Mouse (Mus musculus): ENCODE results near the gene Ogg1.
"Not testable (repeated sequence)": the region's sequence is repeated elsewhere in the genome, so short reads cannot be mapped to it uniquely, and the experiment has no call there.

Ogg1 gene

DNA sequence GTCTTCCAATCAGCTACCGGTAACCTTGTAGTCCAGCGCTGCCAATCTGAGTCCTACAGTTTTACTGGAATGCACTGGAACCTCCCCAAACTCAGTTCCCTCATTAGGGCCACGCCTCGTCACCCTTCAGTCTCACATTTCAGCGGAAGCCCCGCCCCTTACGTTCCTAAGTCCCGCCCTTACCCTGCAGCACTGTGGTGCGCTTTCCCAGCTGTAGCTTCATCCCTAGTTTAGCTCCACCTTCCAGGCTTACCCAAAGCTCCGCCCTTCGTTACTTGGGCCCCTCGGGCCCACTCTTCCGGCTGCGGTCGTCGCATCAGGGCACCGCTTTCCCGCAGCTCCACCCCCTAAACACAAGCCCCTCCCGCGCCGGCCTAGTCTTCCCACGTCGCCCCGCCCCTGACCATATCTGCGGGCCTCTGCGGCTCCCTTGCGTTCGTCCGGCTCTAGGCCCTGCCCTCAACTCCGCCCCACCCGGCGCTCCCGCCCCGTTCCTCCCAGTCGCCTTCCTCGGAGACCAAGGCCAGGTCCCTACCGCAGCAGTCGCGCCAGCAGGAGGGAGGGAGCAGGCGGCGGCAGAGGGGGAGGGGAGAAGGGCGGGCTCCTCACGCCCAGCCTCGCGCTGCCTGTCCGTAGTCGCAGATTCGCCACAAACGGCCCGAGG is 20.3 kb upstream of the Ogg1 start:
- peak; percentile 99 for DNase-seq (ENCODE audit: low read depth, low spot score)
- H3K36me3 ChIP-seq (ENCODE audit: control insufficient read depth, insufficient read depth, low read length, poor library complexity, severe bottlenecking) = peaks cover 2% of the 10 kb centered on the region
- no peaks in the 10 kb centered on the region for H3K27me3 ChIP-seq (ENCODE audit: control insufficient read depth, insufficient read depth, low read length, poor library complexity, severe bottlenecking)

DNA sequence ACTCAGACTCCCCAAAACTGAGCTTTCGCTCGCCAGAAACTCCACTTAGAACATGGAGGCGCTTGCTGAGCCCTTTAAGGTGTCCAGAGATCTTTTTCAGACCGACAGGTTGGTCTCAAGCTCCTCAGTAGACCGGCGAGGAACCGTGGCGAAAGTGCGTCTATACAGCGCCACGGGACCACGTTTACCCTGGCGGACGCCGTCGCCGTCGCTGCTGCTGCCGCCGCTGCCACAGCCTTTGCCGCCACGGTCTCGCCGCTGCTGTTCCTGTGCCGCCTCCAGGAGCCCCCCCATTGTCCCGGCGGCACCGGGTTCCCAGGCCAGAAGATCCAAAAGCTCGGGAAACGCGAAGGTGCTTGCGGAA is 19.8 kb upstream of the Ogg1 start, which contains the start of gene Brpf1:
TSS of gene Brpf1 (plus strand) at position 152 of the 364 bp plus-strand sequence.
- DNase-seq (ENCODE audit: low read depth, low spot score) = no peak
- Histone ChIP-seq H3K36me3 (ENCODE audit: control insufficient read depth, insufficient read depth, low read length, poor library complexity, severe bottlenecking) (peaks cover 2% of the 10 kb centered on the region), H3K27me3 (ENCODE audit: control insufficient read depth, insufficient read depth, low read length, poor library complexity, severe bottlenecking) (no peaks in the 10 kb centered on the region)

DNA sequence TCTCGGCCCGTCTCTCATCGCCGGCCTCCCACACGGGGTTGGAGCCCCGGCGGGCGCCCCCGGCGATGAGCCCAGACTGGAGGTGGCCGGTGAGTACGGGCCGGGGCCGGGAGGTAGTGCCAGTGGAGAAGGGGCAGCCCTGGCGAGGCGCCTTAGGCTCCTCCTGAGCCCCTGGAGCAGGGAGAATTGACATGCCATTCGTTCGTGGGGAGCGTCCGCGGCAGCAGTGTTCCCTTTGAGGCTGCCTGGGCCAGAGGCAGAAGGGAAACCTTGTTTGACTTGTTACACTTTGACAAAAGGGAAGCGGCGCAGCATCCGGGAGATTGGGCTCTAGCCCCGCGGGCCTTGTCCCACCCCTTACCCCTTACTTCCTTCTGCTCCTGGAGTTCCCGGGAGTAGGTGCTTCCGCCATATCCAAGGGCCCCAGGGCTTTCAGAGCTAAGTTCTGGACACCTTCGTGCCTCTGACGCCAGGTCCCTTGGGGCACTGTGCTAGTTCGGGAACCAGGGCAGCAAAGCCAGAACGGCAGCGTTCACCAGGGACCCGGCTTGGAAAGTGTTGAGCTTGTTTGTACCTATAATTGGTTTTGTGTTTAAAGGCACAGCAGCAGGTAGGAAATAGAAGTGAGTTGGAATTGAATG is 19.2 kb upstream of the Ogg1 start:
- Histone ChIP-seq H3K36me3 (ENCODE audit: control insufficient read depth, insufficient read depth, low read length, poor library complexity, severe bottlenecking) (peaks cover 5% of the 10 kb centered on the region), H3K27me3 (ENCODE audit: control insufficient read depth, insufficient read depth, low read length, poor library complexity, severe bottlenecking) (no peaks in the 10 kb centered on the region)
- DNase-seq (ENCODE audit: low read depth, low spot score) = peak; percentile 55

DNA sequence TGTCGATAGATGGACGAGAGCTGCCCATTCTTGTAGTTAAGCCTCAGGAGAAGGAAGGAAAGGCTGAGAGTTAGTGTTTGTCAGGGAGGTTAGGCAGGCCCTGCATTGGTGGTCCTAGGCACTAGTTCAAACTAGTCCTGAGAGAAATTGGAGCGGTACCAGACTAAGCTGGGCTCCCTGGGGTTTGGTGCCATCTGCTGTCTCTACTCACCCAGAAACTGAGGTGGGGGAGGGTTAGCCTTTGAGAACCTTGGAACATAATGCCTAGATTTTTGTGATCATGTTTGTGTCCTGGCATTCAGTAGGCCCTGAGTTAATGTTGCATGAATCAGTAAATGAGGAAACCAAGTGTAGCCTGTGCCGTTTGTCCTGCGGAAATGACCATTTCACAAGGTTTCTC is 18.6 kb upstream of the Ogg1 start:
- DNase-seq (ENCODE audit: low read depth, low spot score) = peak; percentile 69
- peaks cover 7% of the 10 kb centered on the region for H3K36me3 ChIP-seq (ENCODE audit: control insufficient read depth, insufficient read depth, low read length, poor library complexity, severe bottlenecking)

DNA sequence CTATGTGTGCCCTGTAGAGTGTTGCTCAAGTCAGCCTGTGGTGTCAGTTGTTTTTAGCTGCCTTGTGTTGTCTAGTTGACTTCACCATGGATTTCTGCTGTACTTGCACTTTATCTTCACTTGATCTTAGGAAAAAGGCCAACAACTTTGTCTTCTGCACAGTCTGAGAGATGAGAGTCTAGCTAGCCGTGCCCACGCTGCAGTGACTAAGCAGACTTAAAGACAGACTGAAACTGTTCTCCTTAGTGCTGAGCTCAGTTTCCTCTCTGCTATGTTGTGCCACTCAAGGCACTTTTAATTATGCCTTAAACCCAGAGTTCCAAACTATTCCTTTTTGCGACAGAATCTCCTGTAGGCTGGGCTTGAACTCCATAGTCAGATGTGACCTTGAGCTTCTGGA is 10.8 kb upstream of the Ogg1 start:
- H3K27me3 ChIP-seq (ENCODE audit: control insufficient read depth, insufficient read depth, low read length, poor library complexity, severe bottlenecking) = no peaks in the 10 kb centered on the region
- H3K36me3 ChIP-seq (ENCODE audit: control insufficient read depth, insufficient read depth, low read length, poor library complexity, severe bottlenecking) = peaks cover 20% of the 10 kb centered on the region
- DNase-seq (ENCODE audit: low read depth, low spot score) = no peak

More for the DNA sequence above, 18.6 kb upstream of the Ogg1 start:
- no peaks in the 10 kb centered on the region for H3K27me3 ChIP-seq (ENCODE audit: control insufficient read depth, insufficient read depth, low read length, poor library complexity, severe bottlenecking)

DNA sequence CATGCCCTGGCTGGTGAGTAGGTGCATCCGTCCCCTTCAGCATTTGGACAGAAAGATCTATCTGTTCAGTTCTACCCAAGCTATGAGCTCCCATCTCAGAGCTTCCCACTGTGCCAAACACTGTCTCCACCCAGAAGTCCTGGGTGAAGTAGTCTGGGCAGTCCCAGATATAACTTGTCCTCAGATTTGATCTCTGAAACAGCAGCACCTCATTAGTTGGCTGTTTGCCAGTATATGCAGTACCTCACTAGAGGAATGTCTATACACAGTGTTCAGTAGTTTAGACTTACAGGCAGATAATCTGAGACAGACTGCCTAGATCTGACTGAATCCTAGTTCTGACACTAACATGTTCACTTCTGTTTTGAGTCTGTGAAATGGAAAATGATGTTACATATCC is 2.6 kb downstream of the Ogg1 start:
- no peak for DNase-seq (ENCODE audit: low read depth, low spot score)
- Histone ChIP-seq H3K27me3 (ENCODE audit: control insufficient read depth, insufficient read depth, low read length, poor library complexity, severe bottlenecking) (no peaks in the 10 kb centered on the region), H3K36me3 (ENCODE audit: control insufficient read depth, insufficient read depth, low read length, poor library complexity, severe bottlenecking) (peaks cover 4% of the 10 kb centered on the region; the same call in 1 of the 2 replicates)

DNA sequence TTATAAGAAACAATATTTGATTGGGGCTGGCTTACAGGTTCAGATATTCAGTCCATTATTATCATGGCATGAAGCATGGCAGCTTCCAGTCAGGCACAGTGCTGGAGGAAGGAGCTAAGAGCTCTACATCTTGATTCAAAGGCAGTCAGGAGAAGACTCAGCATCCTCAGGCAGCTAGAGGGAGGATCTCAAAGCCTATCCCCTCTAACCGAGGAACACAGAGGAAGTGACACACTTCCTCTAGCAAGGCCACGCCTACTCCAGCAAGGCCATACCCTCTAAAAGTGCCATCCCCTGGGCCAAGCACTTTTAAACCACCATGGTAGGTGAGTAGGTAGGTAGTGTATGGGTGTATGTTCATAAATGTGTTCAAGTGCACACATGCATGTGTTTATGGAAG is 3.8 kb downstream of the Ogg1 start:
- peaks cover 4% of the 10 kb centered on the region; the same call in 1 of the 2 replicates for H3K36me3 ChIP-seq (ENCODE audit: control insufficient read depth, insufficient read depth, low read length, poor library complexity, severe bottlenecking)
- DNase-seq (ENCODE audit: low read depth, low spot score) = peak; percentile 78
- no peaks in the 10 kb centered on the region for H3K27me3 ChIP-seq (ENCODE audit: control insufficient read depth, insufficient read depth, low read length, poor library complexity, severe bottlenecking)

DNA sequence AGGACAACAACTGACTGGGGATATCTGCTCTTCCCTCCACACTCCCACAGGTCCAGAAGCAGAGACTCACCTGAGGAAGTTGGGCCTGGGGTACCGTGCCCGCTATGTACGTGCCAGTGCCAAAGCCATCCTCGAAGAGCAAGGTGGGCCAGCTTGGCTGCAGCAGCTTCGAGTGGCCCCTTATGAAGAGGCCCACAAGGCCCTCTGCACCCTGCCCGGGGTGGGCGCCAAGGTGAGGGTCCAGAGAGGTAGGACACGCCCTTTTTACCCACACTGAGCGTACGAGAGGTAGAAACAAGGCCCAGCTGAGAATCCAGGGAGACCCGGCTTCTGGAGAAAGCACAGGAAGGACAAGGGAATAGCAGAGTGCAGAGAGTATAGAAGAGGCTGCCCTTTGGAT is 4.9 kb downstream of the Ogg1 start:
- no peak for DNase-seq (ENCODE audit: low read depth, low spot score)
- Histone ChIP-seq H3K27me3 (ENCODE audit: control insufficient read depth, insufficient read depth, low read length, poor library complexity, severe bottlenecking) (no peaks in the 10 kb centered on the region), H3K36me3 (ENCODE audit: control insufficient read depth, insufficient read depth, low read length, poor library complexity, severe bottlenecking) (peaks cover 4% of the 10 kb centered on the region; the same call in 1 of the 2 replicates)

DNA sequence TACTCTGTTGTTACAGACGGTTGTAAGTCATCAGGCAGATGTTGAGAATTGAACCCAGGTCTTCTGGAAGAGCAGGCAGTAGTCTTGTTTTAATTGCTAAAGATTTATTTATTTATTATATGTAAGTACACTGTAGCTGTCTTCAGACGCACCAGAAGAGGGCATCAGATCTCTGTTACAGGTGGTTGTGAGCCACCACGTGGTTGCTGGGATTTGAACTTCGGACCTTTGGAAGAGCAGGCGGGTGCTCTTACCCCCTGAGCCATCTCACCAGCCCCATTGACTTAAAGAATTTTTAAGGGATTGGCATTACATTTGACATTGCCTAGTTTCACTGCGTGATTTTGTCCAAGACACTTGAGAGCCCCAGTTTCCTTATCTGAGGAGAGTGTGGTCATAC is 6.0 kb downstream of the Ogg1 start:
- not testable (repeated sequence) for H3K36me3 ChIP-seq (ENCODE audit: control insufficient read depth, insufficient read depth, low read length, poor library complexity, severe bottlenecking); DNase-seq (ENCODE audit: low read depth, low spot score); H3K27me3 ChIP-seq (ENCODE audit: control insufficient read depth, insufficient read depth, low read length, poor library complexity, severe bottlenecking)

DNA sequence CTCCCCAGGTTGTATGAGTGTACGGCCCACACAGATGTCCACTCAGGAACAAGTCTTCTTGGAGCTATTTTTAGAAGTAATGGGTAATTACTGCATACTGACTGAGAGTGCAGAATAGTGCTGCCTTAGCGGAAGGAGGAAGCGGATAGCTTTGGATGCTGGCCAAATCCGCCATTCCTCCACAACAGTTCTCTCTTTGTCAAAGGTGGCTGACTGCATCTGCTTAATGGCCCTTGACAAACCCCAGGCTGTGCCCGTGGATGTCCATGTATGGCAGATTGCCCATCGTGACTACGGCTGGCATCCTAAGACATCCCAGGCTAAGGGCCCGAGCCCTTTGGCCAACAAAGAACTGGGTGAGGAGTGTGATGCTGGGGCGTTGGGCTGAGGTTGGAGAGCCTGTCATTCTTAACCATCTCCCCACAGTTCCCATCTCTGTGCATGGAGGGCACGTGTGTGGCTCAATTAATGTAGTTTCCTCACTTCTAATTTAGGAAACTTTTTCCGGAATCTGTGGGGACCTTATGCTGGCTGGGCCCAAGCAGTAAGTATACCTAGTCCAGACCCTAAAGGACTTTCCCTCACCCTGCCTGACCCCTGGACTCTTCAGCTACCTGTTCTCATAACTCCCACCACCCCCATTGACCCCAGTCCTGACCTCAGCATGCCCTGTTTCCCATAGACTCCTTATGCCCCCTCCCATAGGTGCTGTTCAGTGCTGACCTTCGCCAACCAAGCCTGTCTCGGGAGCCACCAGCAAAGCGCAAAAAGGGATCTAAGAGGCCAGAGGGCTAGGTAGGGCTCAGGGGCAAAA is 6.6 kb downstream of the Ogg1 start:
- Histone ChIP-seq H3K36me3 (ENCODE audit: control insufficient read depth, insufficient read depth, low read length, poor library complexity, severe bottlenecking) (peaks cover 4% of the 10 kb centered on the region; the same call in 1 of the 2 replicates), H3K27me3 (ENCODE audit: control insufficient read depth, insufficient read depth, low read length, poor library complexity, severe bottlenecking) (no peaks in the 10 kb centered on the region)
- DNase-seq (ENCODE audit: low read depth, low spot score) = no peak

DNA sequence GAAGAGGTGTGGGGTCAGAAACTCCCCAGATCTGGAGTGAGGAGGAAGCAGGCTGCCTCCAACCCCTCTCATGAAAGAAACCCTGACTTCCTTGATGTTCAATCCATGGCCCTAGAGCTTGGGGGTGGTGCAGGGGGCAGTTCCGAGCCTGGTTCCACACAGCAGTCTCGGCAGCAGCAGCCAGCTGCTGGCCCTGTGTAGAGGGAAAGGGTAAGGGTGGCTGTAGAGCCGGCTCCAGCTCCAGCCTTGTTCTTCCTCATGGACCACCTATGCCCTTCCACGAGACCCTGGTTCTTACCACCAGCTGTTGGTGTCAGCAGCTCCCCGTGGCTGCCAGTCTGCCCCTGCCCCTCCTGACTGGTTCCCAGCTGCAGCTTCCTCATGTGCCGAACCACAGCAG is 7.4 kb downstream of the Ogg1 start:
- Histone ChIP-seq H3K27me3 (ENCODE audit: control insufficient read depth, insufficient read depth, low read length, poor library complexity, severe bottlenecking) (no peaks in the 10 kb centered on the region), H3K36me3 (ENCODE audit: control insufficient read depth, insufficient read depth, low read length, poor library complexity, severe bottlenecking) (peaks cover 4% of the 10 kb centered on the region; the same call in 1 of the 2 replicates)
- DNase-seq (ENCODE audit: low read depth, low spot score) = no peak

DNA sequence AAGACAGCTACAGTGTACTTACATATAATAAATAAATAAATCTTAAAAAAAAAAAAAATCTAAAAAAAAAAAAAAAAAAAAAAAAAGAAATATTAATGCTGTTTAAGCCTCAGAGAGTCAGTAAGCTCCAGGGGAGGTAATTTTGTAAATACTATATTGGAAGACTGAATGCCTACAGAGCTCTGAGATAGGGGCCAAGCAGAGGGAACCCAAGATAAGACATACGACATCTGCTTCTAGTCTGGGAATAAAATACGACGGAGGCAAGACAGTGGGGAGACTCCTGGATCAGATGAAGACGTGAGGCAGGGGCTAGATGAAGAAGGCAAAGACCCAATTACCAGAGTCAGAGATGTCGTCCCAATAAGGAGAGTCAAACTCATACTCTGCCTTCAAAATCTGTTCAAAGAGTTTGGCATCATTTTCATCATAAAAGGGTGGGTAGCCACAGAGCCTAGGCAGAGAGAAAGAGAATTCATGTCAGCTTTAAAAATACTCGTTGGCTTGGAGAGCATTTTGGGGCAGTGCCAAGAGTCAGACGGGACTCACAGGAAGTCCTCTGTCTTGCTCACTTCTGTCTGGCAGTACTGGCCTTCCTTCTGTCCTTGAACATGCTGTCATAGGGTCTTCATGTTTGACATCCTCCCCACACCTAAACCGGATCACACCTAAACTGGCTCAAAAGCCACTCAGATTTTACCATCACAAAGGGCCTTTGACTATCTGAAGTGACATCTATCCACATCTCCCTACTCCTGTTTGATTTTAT is 10.3 kb downstream of the Ogg1 start:
- Histone ChIP-seq H3K36me3 (ENCODE audit: control insufficient read depth, insufficient read depth, low read length, poor library complexity, severe bottlenecking) (peaks cover 2% of the 10 kb centered on the region; the same call in 1 of the 2 replicates), H3K27me3 (ENCODE audit: control insufficient read depth, insufficient read depth, low read length, poor library complexity, severe bottlenecking) (no peaks in the 10 kb centered on the region)
- no peak for DNase-seq (ENCODE audit: low read depth, low spot score)

DNA sequence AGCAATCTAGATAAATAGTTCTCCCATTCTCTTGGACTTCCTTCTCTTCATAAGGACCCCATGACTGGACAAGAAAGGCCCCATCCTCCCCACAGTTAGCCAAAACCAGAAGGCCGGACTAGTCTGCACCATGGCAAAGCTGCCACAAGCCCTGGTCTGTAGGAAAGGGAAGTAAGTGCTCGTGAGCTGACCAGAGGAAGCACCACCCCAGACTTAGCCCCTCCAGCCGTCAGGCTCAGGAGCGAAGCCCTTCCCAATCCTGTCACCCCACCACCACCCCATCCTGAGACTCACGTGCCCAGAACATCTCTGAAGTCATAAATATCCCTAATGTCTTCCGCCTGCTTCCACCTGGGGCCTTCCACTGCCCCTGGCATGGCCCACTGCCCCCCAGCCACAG is 14.8 kb downstream of the Ogg1 start:
- DNase-seq (ENCODE audit: low read depth, low spot score) = no peak
- Histone ChIP-seq H3K27me3 (ENCODE audit: control insufficient read depth, insufficient read depth, low read length, poor library complexity, severe bottlenecking) (no peaks in the 10 kb centered on the region), H3K36me3 (ENCODE audit: control insufficient read depth, insufficient read depth, low read length, poor library complexity, severe bottlenecking) (no peaks in the 10 kb centered on the region)

DNA sequence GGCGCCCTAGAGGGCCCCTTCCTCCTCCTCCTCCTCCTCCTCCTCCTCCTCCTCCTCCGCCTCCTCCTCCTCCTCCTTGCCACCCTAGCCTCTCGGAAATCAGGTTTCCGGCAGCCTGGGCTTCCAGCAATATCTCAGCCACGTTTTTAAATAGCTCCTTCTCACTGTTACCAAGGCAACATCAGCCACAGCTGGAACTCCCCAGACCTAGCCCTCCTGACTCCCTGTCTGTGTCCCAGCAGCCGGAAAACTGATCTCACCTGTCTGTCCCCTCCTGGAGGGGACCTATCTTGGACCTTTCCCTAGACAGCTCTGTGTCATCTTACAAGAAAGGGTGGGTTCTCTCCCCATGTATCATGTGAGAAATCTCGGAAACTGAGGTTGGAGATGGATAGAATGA is 15.5 kb downstream of the Ogg1 start:
- no peaks in the 10 kb centered on the region for H3K27me3 ChIP-seq (ENCODE audit: control insufficient read depth, insufficient read depth, low read length, poor library complexity, severe bottlenecking)
- DNase-seq (ENCODE audit: low read depth, low spot score) = no peak
- no peaks in the 10 kb centered on the region for H3K36me3 ChIP-seq (ENCODE audit: control insufficient read depth, insufficient read depth, low read length, poor library complexity, severe bottlenecking)

Data from splenic B cell, adult 2 months (primary cell).